Comparison of ENCODE assay signal across 26 mouse cellular contexts in genomic region chr4:138880811-138881584, GRCm38 (mm10). TPM values are rescaled to one million over a fixed set of nuclear protein-coding genes. Genes with fewer than 3 reads are reported as not detected.
DNase-seq lines count a peak whose midpoint lies in the region; ATAC-seq and TF ChIP-seq lines count a peak whose summit lies in the region.
"Had no signal": no experiment of that assay in that cellular context is flagged by ENCODE, and none has a peak within 500 bp of the region (broad histone marks: within the 10 kb centered on the region; RNA-seq: fewer than 3 reads in every experiment).

No protein-coding gene starts in this region.

- H3K9ac ChIP-seq in heart, embryonic 12.5 days: no peak overlapping the region
- H3K9ac ChIP-seq in intestine, embryonic 15.5 days: no peak overlapping the region
- H3K9ac ChIP-seq in intestine, postnatal 0 days (ENCODE audit: low read depth, low read length): no peak overlapping the region
- H3K9ac ChIP-seq: forebrain, embryonic 15.5 days; liver, postnatal 0 days; midbrain, embryonic 15.5 days had no signal

- no peaks in the 10 kb centered on the region for H3K9me3 ChIP-seq in heart, embryonic 12.5 days (replicated peaks)
- no peaks in the 10 kb centered on the region for H3K9me3 ChIP-seq in intestine, embryonic 15.5 days
- no peaks in the 10 kb centered on the region for H3K9me3 ChIP-seq in intestine, postnatal 0 days (ENCODE audit: control insufficient read depth)
- H3K9me3 ChIP-seq: forebrain, embryonic 15.5 days; hindbrain, embryonic 13.5 days; limb, embryonic 10.5 days; midbrain, embryonic 15.5 days; neural tube, embryonic 12.5 days had no signal

- TF ChIP-seq CTCF in intestine, postnatal 0 days (IDR thresholded peaks at IDR 0.05; ENCODE audit: low read depth): no peak

- H3K4me2 ChIP-seq in heart, embryonic 12.5 days: no peak overlapping the region
- no peak overlapping the region for H3K4me2 ChIP-seq in intestine, embryonic 15.5 days (replicated peaks)
- no peak overlapping the region for H3K4me2 ChIP-seq in intestine, postnatal 0 days (replicated peaks; ENCODE audit: low read depth)
- H3K4me2 ChIP-seq: forebrain, embryonic 15.5 days had no signal

- no peak for ATAC-seq in heart, embryonic 12.5 days (ENCODE audit: insufficient number of reproducible peaks, low FRiP score)
- peak; percentile 31; the same call in 1 of the 2 replicates for ATAC-seq in intestine, embryonic 15.5 days
- ATAC-seq in intestine, postnatal 0 days: no peak
- ATAC-seq: forebrain, embryonic 15.5 days; liver, postnatal 0 days; midbrain, embryonic 15.5 days had no signal

- 72% methylated on average over 7 of the region's 7 CpGs for WGBS in heart, embryonic 12.5 days
- 80% methylated on average over 7 of the region's 7 CpGs for WGBS in intestine, embryonic 15.5 days
- WGBS in intestine, postnatal 0 days: 62% methylated on average over 7 of the region's 7 CpGs

- no peak overlapping the region for H3K4me3 ChIP-seq in heart, embryonic 12.5 days
- no peak overlapping the region for H3K4me3 ChIP-seq in intestine, embryonic 15.5 days (replicated peaks)
- H3K4me3 ChIP-seq in intestine, postnatal 0 days (ENCODE audit: low read depth, low read length): no peak overlapping the region
- H3K4me3 ChIP-seq: forebrain, embryonic 15.5 days; hindbrain, embryonic 13.5 days; midbrain, embryonic 15.5 days; neural tube, embryonic 12.5 days had no signal

- DNase-seq in adrenal gland, adult 2 months: peak; percentile 45
- DNase-seq in adrenal gland, postnatal 14 days: no peak
- peak; percentile 96 for DNase-seq in heart, adult 11 months
- peak; percentile 33 for DNase-seq in adipocyte (ENCODE audit: low spot score)
- DNase-seq in thymus, postnatal 36 days: no peak
- DNase-seq: cerebellum, adult 8-10 months; kidney, adult 8-10 months; kidney, postnatal 10 days; liver; liver, postnatal 0 days; right cerebral cortex, postnatal 25 days had no signal

- H3K36me3 ChIP-seq in heart, embryonic 12.5 days: no peaks in the 10 kb centered on the region
- H3K36me3 ChIP-seq in intestine, embryonic 15.5 days: no peaks in the 10 kb centered on the region
- H3K36me3 ChIP-seq in intestine, postnatal 0 days (ENCODE audit: control insufficient read depth, insufficient read depth): no peaks in the 10 kb centered on the region
- H3K36me3 ChIP-seq: forebrain, embryonic 15.5 days; hindbrain, embryonic 13.5 days; limb, embryonic 10.5 days; midbrain, embryonic 15.5 days; neural tube, embryonic 12.5 days had no signal

- H3K27me3 ChIP-seq in heart, embryonic 12.5 days (replicated peaks): peaks cover 44% of the 10 kb centered on the region
- H3K27me3 ChIP-seq in intestine, embryonic 15.5 days (replicated peaks): no peaks in the 10 kb centered on the region
- no peaks in the 10 kb centered on the region for H3K27me3 ChIP-seq in intestine, postnatal 0 days (replicated peaks; ENCODE audit: control insufficient read depth, insufficient read depth, low read length)
- H3K27me3 ChIP-seq: forebrain, embryonic 15.5 days; midbrain, embryonic 15.5 days; neural tube, embryonic 12.5 days had no signal

- H3K27ac ChIP-seq in heart, embryonic 12.5 days (ENCODE audit: poor library complexity, severe bottlenecking): no peak overlapping the region
- no peak overlapping the region for H3K27ac ChIP-seq in intestine, embryonic 15.5 days
- no peak overlapping the region for H3K27ac ChIP-seq in intestine, postnatal 0 days (ENCODE audit: low read depth, low read length)
- H3K27ac ChIP-seq: forebrain, embryonic 15.5 days; hindbrain, embryonic 13.5 days; macrophage; midbrain, embryonic 15.5 days; neural tube, embryonic 12.5 days had no signal

- peaks cover 11% of the 10 kb centered on the region; the same call in 1 of the 2 replicates for H3K4me1 ChIP-seq in heart, embryonic 12.5 days (replicated peaks)
- H3K4me1 ChIP-seq in intestine, embryonic 15.5 days (replicated peaks): 0 out of 2 replicates have a peak, but pooled peaks cover 6% of the 10 kb centered on the region
- no peaks in the 10 kb centered on the region for H3K4me1 ChIP-seq in intestine, postnatal 0 days (replicated peaks; ENCODE audit: control insufficient read depth, insufficient read depth, low read length)

RNA-seq across cellular contexts. Expression of gene Pla2g2e, which starts 3.3 kb away (rescaled TPM):
- 1 to 10 TPM; 1.4 to 4.6 TPM for total RNA-seq in adrenal gland, adult 2 months (2021)
- polyA plus RNA-seq in adrenal gland, adult 2 months (2012; rRNA removed): 0.73 and 1.4 TPM in 2 replicates
- total RNA-seq in adrenal gland, postnatal 14 days (2021): 1.2 and 1.4 TPM in 2 replicates
- not detected in 2 replicates for polyA plus RNA-seq in heart, embryonic 12.5 days (2016; fragmentation: Nextera tagmentation; extraction: Ambion mirVana)
- polyA plus RNA-seq in intestine, embryonic 15.5 days (2015; fragmentation: Nextera tagmentation; extraction: Ambion mirVana): not detected in 2 replicates
- polyA plus RNA-seq in intestine, postnatal 0 days (2015; fragmentation: Nextera tagmentation; extraction: Ambion mirVana): 0.30 and 0.52 TPM in 2 replicates
- total RNA-seq: layer of hippocampus, postnatal 10 days; left cerebral cortex, adult 8-10 months had no signal
- polyA plus RNA-seq: forebrain, embryonic 15.5 days; hindbrain, embryonic 13.5 days; limb, embryonic 10.5 days; liver, postnatal 0 days; midbrain, embryonic 15.5 days; neural tube, embryonic 12.5 days; testis, adult 2 months had no signal

RNA-seq across cellular contexts. Expression of gene Gm13030, which starts 7.2 kb away (rescaled TPM):
- not detected for total RNA-seq in adrenal gland, adult 2 months (2021)
- polyA plus RNA-seq in adrenal gland, adult 2 months (2012; rRNA removed): not detected in 2 replicates
- total RNA-seq in adrenal gland, postnatal 14 days (2021): not detected in 2 replicates
- not detected in 2 replicates for polyA plus RNA-seq in heart, embryonic 12.5 days (2016; fragmentation: Nextera tagmentation; extraction: Ambion mirVana)
- polyA plus RNA-seq in intestine, embryonic 15.5 days (2015; fragmentation: Nextera tagmentation; extraction: Ambion mirVana): not detected in 2 replicates
- not detected in 2 replicates for polyA plus RNA-seq in intestine, postnatal 0 days (2015; fragmentation: Nextera tagmentation; extraction: Ambion mirVana)
- total RNA-seq: layer of hippocampus, postnatal 10 days; left cerebral cortex, adult 8-10 months had no signal
- polyA plus RNA-seq: forebrain, embryonic 15.5 days; gonadal fat pad, adult 2 months; heart, postnatal 0 days; hindbrain, embryonic 13.5 days; limb, embryonic 10.5 days; liver, postnatal 0 days; macrophage; midbrain, embryonic 15.5 days; neural tube, embryonic 12.5 days; spleen, adult 2 months; testis, adult 2 months had no signal

RNA-seq across cellular contexts. Expression of gene Pla2g5, which starts 17.7 kb away (rescaled TPM):
- 10 to 100 TPM; 13.1 TPM for total RNA-seq in adrenal gland, adult 2 months (2021)
- 88.3 and 101 TPM in 2 replicates for polyA plus RNA-seq in adrenal gland, adult 2 months (2012; rRNA removed)
- total RNA-seq in adrenal gland, postnatal 14 days (2021): 9.2 and 13.2 TPM in 2 replicates
- polyA plus RNA-seq in heart, embryonic 12.5 days (2016; fragmentation: Nextera tagmentation; extraction: Ambion mirVana): 2.5 and 2.6 TPM in 2 replicates
- polyA plus RNA-seq in intestine, embryonic 15.5 days (2015; fragmentation: Nextera tagmentation; extraction: Ambion mirVana): 0.15 and 0.29 TPM in 2 replicates
- polyA plus RNA-seq in intestine, postnatal 0 days (2015; fragmentation: Nextera tagmentation; extraction: Ambion mirVana): 0.22 and 0.39 TPM in 2 replicates
- polyA plus RNA-seq: liver, postnatal 0 days; neural tube, embryonic 12.5 days had no signal

RNA-seq across cellular contexts. Expression of gene Otud3, which starts 32.7 kb away (rescaled TPM):
- total RNA-seq in adrenal gland, adult 2 months (2021): 10 to 100 TPM in 1 of 2 experiments, 1 to 10 TPM in 1; 9.8 to 11.3 TPM
- polyA plus RNA-seq in adrenal gland, adult 2 months (2012; rRNA removed): 5.6 TPM in 2 replicates
- total RNA-seq in adrenal gland, postnatal 14 days (2021): 11.0 and 12.1 TPM in 2 replicates
- 3.6 and 3.8 TPM in 2 replicates for polyA plus RNA-seq in heart, embryonic 12.5 days (2016; fragmentation: Nextera tagmentation; extraction: Ambion mirVana)
- polyA plus RNA-seq in intestine, embryonic 15.5 days (2015; fragmentation: Nextera tagmentation; extraction: Ambion mirVana): 4.5 and 6.2 TPM in 2 replicates
- polyA plus RNA-seq in intestine, postnatal 0 days (2015; fragmentation: Nextera tagmentation; extraction: Ambion mirVana): 3.5 and 3.6 TPM in 2 replicates

Comparison
In these comparisons a context has a peak if more than half of its experiments do, and no peak if none do; other contexts are left out.
1. DNase-seq: peak in adrenal gland, adult 2 months (single experiment), heart, adult 11 months (single experiment) and adipocyte (single experiment); none in adrenal gland, postnatal 14 days (single experiment) and thymus, postnatal 36 days (0 of 2).
2. RNA of gene Pla2g5, which starts 17.7 kb away (polyA plus RNA-seq): 88.3 to 101 TPM in adrenal gland, adult 2 months; 2.5 to 2.6 TPM in heart, embryonic 12.5 days, 0.22 to 0.39 TPM in intestine, postnatal 0 days and 0.15 to 0.29 TPM in intestine, embryonic 15.5 days; every median in the first group is over 10 times any median in the second.